Mouse (Mus musculus) bone marrow, adult 2 months (tissue): Measurements from ENCODE around the gene Btn2a2.

Source experiments
- CTCF ChIP-seq: fragments of 200-500 bp; IDR thresholded peaks from 2 replicates; pipeline ENCODE4 v1.5.1; 2011; ENCODE audit warnings: low read length, control low read depth; ENCODE audit not compliant: control insufficient read depth, insufficient read depth
- POLR2A ChIP-seq: fragments of 200-500 bp; IDR thresholded peaks from 2 replicates; pipeline ENCODE4 v1.6.1; 2011; ENCODE audit warnings: low read depth, mild to moderate bottlenecking, control low read depth, low read length, borderline replicate concordance; ENCODE audit not compliant: control insufficient read depth

- TF ChIP-seq CTCF (no peak), POLR2A (no peak)
These were observed 3.4 kb downstream of the Btn2a2 start for GRCm38 (mm10) chr13:23485271-23485670.
